Mouse (Mus musculus) C2C12 (cell line): ENCODE results near the gene Fgd5. TPM values are rescaled to one million over a fixed set of nuclear protein-coding genes. Genes with fewer than 3 reads are reported as not detected.

Experiments used
- H3K27me3 ChIP-seq: one replicate; pipeline ENCODE4 v1.6.1; 2011; ENCODE audit not compliant: control insufficient read depth, insufficient read depth, insufficient read length
- H3K36me3 ChIP-seq: one replicate; pipeline ENCODE4 v1.6.1; 2011; ENCODE audit not compliant: control insufficient read depth, insufficient read depth
- H3K4me3 ChIP-seq: one replicate; pipeline ENCODE4 v1.5.1; 2011; ENCODE audit warnings: mild to moderate bottlenecking, control low read depth; ENCODE audit not compliant: poor library complexity, insufficient read depth, severe bottlenecking
- H3K79me2 ChIP-seq: one replicate; pipeline ENCODE4 v1.6.1; 2011; ENCODE audit not compliant: control insufficient read depth, insufficient read depth
- H3K79me3 ChIP-seq: one replicate; pipeline ENCODE4 v1.6.1; 2011; ENCODE audit warnings: low read depth, control low read depth
- H3ac ChIP-seq: one replicate; pipeline ENCODE3; 2011; ENCODE audit warnings: low read depth; ENCODE audit not compliant: control insufficient read depth, insufficient read length
- CEBPB ChIP-seq: IDR thresholded peaks from one replicate; pipeline ENCODE4 v1.6.1; 2011; ENCODE audit warnings: low read depth, mild to moderate bottlenecking, control low read depth, moderate library complexity
- CTCF ChIP-seq: IDR thresholded peaks from one replicate; pipeline ENCODE4 v1.5.1; 2011; ENCODE audit not compliant: control insufficient read depth, insufficient read depth, insufficient read length
- FOSL1 ChIP-seq: IDR thresholded peaks from one replicate; pipeline ENCODE4 v1.8.0; 2011; ENCODE audit warnings: mild to moderate bottlenecking, low read length; ENCODE audit not compliant: poor library complexity, insufficient read depth, severe bottlenecking
- MAX ChIP-seq: IDR thresholded peaks from one replicate; pipeline ENCODE4 v1.6.1; 2011; ENCODE audit warnings: mild to moderate bottlenecking, control low read depth
- MYOD1 ChIP-seq: IDR thresholded peaks from one replicate; pipeline ENCODE4 v1.6.1; 2011; ENCODE audit warnings: low read depth; ENCODE audit not compliant: control insufficient read depth, insufficient read length
- MYOG ChIP-seq: IDR thresholded peaks from one replicate; pipeline ENCODE4 v1.6.1; 2011; ENCODE audit not compliant: control insufficient read depth, insufficient read length; ENCODE audit errors: extremely low read depth
- USF1 ChIP-seq: IDR thresholded peaks from one replicate; pipeline ENCODE4 v1.6.1; 2011; ENCODE audit warnings: low read depth, mild to moderate bottlenecking, control low read depth, moderate library complexity
- polyA plus RNA-seq: library from polyadenylated mRNA; unstranded; fragments of >200 nt; fragmentation: generic; extraction: Trizol; gene quantifications from one replicate; pipeline ENCODE4 v1.2.1, GENCODE M21; 2012; ENCODE audit warnings: missing spikeins

Fgd5 gene
- polyA plus RNA-seq, 1 experiment: not detected

GRCm38 (mm10) chr6:92038158-92038557 is 59.5 kb downstream of the Fgd5 start:
- H3K36me3 ChIP-seq: no peaks in the 10 kb centered on the region
- H3K4me3 ChIP-seq: no peak overlapping the region
- H3K79me2 ChIP-seq: no peaks in the 10 kb centered on the region
- no peaks in the 10 kb centered on the region for H3K79me3 ChIP-seq
- peaks cover 29% of the 10 kb centered on the region for H3K27me3 ChIP-seq
- TF ChIP-seq CTCF: no peak
- no peak overlapping the region for H3ac ChIP-seq

- no peak overlapping the region for H3ac ChIP-seq
- TF ChIP-seq USF1 (no peak), CTCF (no peak), CEBPB (no peak), FOSL1 (no peak), MYOD1 (no peak), MAX (no peak), MYOG (no peak)
- H3K36me3 ChIP-seq: no peaks in the 10 kb centered on the region
- H3K79me3 ChIP-seq: no peaks in the 10 kb centered on the region
- H3K4me3 ChIP-seq: no peak overlapping the region
- H3K79me2 ChIP-seq: no peaks in the 10 kb centered on the region
- peaks cover 34% of the 10 kb centered on the region for H3K27me3 ChIP-seq
Observed at GRCm38 (mm10) chr6:92041271-92041670, 62.6 kb downstream of the Fgd5 start.

GRCm38 (mm10) chr6:92042055-92042454 is 63.4 kb downstream of the Fgd5 start:
- TF ChIP-seq CEBPB: no peak
- no peak for TF ChIP-seq USF1
- no peak for TF ChIP-seq MYOD1
- TF ChIP-seq CTCF: no peak
- no peak for TF ChIP-seq MAX
- no peak for TF ChIP-seq MYOG
- TF ChIP-seq FOSL1: no peak
- Histone ChIP-seq H3K79me2 (no peaks in the 10 kb centered on the region), H3K4me3 (no peak overlapping the region), H3K27me3 (peaks cover 32% of the 10 kb centered on the region), H3ac (no peak overlapping the region), H3K79me3 (no peaks in the 10 kb centered on the region), H3K36me3 (no peaks in the 10 kb centered on the region)

- Histone ChIP-seq H3K27me3 (peaks cover 30% of the 10 kb centered on the region), H3K36me3 (no peaks in the 10 kb centered on the region), H3ac (no peak overlapping the region), H3K4me3 (no peak overlapping the region), H3K79me2 (no peaks in the 10 kb centered on the region), H3K79me3 (no peaks in the 10 kb centered on the region)
- TF ChIP-seq FOSL1 (no peak), USF1 (no peak), CEBPB (no peak), MYOG (no peak), MYOD1 (no peak), CTCF (no peak), MAX (no peak)
Observed at GRCm38 (mm10) chr6:92042850-92043249, 64.2 kb downstream of the Fgd5 start.

- Histone ChIP-seq H3K36me3 (no peaks in the 10 kb centered on the region), H3K27me3 (peaks cover 40% of the 10 kb centered on the region), H3K4me3 (no peak overlapping the region), H3ac (no peak overlapping the region), H3K79me2 (no peaks in the 10 kb centered on the region), H3K79me3 (no peaks in the 10 kb centered on the region)
- TF ChIP-seq MYOD1 (no peak), FOSL1 (no peak)
Observed at GRCm38 (mm10) chr6:92057768-92058167, 79.1 kb downstream of the Fgd5 start.

DNA sequence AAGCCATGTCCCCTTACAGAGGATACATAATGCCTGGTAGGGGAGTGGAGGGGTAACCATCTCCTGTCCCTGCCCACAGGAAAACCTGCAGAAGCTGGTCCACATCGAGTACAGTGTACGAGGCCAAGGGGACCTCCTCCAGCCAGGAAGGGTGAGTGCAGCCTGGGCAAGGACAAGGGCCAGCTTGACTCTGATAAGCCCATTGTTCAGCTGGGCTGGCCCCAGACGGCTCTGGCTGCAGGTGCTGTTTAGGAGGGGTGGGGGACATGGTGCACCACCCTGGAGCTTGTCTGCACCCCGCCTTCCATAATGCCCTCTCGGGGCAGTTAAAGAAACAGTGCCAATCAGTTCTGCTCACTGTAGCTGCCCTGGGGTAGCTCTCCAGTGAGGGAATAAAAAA is 83.0 kb downstream of the Fgd5 start:
- Histone ChIP-seq H3ac (no peak overlapping the region), H3K4me3 (no peak overlapping the region), H3K36me3 (no peaks in the 10 kb centered on the region), H3K27me3 (peaks cover 45% of the 10 kb centered on the region), H3K79me3 (no peaks in the 10 kb centered on the region), H3K79me2 (no peaks in the 10 kb centered on the region)
- no peak for TF ChIP-seq CEBPB
- TF ChIP-seq MYOG: no peak

- no peaks in the 10 kb centered on the region for H3K79me3 ChIP-seq
- H3K36me3 ChIP-seq: no peaks in the 10 kb centered on the region
- TF ChIP-seq FOSL1 (no peak), USF1 (no peak), MAX (no peak), CEBPB (no peak), CTCF (no peak), MYOG (no peak), MYOD1 (no peak)
- H3K27me3 ChIP-seq: peaks cover 57% of the 10 kb centered on the region
- H3K4me3 ChIP-seq: no peak overlapping the region
- H3K79me2 ChIP-seq: no peaks in the 10 kb centered on the region
- H3ac ChIP-seq: no peak overlapping the region
Observed at GRCm38 (mm10) chr6:92063452-92063851, 84.8 kb downstream of the Fgd5 start.
